Mouse (Mus musculus) liver (tissue): ENCODE measurements around the gene Ptpn11.
A peak's percentile ranks its signal among the peaks of the same experiment; 100 is the strongest.
"Not testable (repeated sequence)": the region's sequence is repeated elsewhere in the genome, so short reads cannot be mapped to it uniquely, and the experiment has no call there.

Experiments
- DNase-seq: peaks from one replicate; pipeline ENCODE4 v3.0.0-alpha.2; 2020; ENCODE audit warnings: mixed read lengths

Gene Ptpn11

DNA sequence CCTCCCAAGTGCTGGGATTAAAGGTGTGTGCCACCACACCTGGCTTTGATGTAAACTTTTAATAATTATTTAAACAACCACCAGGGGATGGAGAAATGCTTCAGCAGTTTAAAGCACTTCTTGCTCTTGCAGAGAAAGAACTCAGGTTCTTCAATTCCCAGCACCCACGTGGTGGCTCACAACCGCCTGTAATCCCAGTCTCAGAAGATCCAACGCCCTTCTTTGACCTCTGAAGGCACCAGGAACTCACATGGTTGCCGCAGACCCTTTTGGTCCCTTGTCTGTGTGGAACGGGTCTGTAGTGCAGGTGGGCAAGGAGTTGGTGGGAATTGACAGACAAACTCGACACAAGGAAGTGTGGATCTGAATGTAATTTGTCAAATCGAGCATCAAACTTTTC lies 23.5 kb upstream of the Ptpn11 start:
- DNase-seq = no peak

DNA sequence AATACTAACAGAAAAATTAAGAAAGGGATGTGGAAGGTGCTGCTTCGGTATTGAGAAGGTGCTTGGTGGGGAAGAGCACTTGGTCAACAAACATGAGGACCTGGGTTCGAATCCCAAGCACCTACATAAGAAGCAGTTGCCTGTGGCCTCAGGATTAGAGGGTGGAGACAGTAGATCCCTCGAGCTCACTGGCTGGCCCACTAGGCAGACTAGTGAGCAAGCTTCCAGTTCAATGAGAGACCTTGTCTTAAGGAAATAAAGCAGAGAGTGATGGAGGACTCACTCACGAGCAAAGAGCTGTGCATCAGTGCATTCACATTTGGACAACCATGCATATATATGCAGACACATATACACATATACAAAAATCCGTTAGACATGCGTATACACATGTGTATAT lies 20.9 kb upstream of the Ptpn11 start:
- DNase-seq = no peak

DNA sequence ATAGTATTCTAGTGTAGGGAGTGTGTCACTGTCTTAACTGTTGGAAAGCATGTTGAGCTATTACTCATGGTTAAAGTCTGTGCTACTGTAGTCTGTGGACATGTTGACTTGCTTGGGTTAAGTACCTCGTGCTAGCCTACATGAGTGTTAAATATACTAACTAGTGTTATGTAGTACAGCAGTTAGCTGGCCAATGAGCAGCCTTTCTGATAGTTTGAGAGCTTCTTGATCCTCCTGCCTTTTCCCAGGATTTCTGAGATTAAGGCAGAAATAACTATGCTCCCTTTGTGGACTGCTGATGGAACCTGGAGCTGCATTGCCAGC lies 19.4 kb upstream of the Ptpn11 start:
- DNase-seq = no peak

DNA sequence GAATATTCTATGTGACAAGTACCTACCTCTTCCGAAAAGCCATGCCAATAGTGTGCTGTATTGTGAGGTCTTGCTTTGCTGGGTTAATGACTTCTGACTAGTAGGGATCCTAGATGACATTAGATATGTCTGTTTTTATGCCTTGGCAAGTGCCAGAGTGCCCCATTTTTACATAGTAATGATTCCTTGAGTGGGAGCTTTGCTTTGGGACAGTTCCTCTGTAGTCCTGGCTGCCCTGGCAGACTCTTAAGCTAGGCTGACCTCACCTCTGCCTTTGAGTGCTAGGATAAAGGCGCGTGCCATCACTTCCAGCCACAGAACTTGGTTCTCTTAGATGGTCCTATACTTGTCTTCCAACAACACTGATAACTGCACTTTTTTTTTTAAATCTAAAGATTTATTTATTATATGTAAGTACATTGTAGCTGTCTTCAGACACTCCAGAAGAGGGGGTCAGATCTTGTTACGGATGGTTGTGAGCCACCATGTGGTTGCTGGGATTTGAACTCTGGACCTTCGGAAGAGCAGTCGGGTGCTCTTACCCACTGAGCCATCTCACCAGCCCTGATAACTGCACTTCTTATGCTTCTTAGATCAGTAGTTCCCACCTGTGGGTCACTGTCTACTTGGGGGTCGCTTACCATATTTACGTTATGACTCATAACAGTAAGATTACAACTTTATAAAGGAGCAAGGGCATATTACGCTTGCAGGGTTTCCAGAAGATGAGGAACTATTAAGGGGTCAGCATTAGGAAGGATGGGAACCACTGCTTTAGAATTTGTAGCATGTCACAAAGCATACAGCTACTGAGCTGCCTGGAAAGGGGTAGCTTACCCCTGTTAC lies 18.8 kb upstream of the Ptpn11 start:
- no peak for DNase-seq

DNA sequence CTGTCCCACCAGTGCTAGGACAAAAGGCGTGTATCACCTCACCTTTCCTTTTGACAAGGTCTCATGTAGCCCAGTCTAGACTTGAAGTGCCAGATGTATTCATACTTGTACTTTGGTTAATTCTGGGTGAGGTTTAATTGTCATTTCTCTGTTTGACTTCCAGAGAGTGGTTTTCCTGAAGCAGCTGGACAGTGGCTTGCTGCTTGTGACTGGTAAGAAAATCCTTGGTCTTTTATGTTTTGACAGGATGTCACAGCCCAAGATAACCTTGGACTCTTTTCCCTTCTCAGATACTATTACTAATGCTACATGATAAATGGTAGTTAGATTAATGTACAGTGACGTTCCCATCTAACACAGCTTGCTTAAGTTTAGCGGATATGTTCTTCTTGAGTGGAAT lies 15.8 kb upstream of the Ptpn11 start:
- no peak for DNase-seq

DNA sequence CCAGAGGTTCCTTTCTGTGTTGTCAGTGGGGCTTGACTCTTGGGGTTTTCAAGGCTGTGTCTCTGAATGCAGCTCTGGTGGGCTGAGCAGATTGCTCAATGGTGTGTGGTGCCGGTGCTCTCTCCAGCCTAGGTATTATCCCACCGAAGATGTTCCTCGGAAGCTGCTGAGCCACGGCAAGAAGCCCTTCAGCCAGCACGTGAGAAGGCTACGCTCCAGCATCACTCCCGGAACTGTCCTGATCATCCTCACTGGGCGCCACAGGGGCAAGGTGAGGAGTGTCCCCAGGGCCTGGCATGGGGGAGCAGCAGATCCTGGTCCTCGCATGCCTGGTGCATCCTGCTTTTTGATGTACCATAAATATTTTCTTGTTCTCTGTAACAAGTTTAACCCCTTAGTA lies 15.3 kb upstream of the Ptpn11 start:
- DNase-seq = no peak

DNA sequence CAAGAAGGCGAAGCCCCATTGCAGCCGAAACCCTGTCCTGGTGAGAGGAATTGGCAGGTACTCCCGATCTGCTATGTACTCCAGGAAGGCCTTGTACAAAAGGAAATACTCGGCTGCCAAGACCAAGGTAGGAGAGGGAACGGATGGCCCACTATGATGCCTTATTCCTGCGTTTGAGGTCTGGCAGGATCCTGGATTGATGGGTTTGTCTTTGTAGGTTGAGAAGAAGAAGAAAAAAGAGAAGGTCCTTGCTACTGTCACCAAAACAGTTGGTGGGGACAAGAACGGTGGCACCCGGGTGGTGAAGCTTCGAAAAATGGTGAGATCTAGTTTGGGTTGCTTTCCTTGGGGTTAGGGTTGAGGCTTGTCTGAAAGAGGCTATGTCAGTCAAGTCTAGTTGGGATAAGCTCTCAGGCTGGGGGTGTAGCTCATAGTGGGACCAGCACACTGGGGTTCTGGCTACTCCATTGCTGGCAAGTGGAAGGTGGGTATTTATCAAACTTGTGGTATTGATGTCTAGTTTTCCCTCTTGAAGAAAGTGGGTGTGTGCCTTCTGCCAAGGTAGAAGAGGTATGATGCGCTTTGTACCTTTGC lies 14.4 kb upstream of the Ptpn11 start:
- DNase-seq = not testable (repeated sequence)

DNA sequence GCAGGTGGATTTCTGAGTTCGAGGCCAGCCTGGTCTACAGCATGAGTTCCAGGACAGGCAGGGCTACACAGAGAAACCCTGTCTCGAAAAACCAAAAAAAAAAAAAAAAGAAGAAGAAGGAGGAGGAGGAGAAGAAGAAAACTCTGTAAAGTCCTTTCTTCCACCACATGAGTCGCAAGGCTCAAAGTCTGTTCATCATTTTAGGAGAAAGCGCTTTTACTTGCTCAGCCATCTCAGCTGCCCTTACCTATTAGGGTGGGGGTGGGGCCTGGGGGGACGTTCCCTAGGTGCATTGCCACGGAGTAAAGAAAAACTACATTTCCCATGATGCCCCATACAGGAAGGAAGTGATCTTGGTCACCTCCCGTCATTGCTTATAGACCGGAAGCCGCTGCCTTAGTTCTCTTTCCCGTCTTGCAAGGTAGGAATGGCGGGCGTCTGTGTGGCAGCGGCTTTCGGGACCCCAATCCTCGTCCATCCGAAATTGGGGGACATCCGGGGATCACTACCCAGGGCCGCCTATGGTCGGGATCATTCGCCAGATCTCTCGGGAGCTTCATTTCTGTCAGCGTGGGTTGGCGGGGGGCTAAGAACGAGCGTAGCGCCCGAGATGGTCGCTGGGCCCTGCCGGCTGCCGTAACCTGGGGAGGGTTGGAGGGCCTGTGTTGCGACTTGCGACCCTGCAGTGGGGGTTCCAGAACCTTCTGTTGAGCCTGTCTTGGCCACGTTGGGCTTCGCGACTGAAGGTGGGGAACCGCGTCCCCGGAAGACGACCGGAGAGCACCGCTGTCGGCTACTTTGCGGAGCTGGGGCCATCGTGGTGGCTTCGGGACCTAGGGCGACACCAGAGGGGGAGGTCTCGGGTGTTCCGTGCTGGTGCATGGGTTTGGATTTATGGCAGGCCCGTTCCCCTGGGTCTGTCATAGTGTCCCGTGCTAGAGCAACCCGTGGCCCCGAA lies 13.2 kb upstream of the Ptpn11 start, which contains the start of gene Rpl6:
Rpl6 (plus strand) TSS at position 350 of the 958 bp plus-strand sequence.
- DNase-seq = peak; percentile 82

DNA sequence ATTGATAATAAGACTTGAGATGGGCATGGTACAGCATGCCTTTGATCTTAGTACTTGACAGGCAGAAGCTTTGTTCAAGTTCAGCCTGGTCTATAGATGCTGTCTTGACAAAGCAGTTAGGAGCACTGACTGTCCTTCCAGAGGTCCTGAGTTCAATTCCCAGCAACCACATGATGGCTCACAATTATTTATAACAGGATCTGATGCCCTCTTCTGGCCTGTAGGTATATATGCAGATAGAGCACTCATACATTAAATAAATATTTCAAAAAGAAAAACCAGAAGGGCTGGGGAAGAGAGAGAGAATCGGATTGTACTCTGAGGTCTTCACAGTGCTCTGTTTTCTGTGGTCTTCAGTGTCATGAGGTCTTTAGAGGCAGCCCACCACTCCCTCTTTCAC lies 11.3 kb upstream of the Ptpn11 start:
- DNase-seq = no peak

DNA sequence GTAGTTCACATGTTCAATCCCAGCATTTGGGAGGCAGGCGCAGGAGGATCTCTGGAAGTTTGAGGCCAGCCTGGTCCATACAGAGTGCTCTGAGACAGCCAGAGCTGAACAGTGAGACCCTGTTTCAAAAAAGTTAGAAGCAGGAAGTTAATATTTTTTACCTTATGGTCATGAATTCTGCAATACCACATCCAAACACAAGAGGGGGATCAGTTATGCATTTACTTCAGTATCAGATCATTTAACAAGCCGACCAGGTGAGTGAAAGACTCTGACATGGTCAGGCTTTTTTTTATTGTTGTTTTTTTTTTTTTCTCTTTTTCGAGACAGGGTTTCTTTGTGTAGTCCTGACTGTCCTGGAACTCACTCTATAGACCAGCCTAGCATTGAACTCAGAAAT lies 10.5 kb upstream of the Ptpn11 start:
- no peak for DNase-seq

DNA sequence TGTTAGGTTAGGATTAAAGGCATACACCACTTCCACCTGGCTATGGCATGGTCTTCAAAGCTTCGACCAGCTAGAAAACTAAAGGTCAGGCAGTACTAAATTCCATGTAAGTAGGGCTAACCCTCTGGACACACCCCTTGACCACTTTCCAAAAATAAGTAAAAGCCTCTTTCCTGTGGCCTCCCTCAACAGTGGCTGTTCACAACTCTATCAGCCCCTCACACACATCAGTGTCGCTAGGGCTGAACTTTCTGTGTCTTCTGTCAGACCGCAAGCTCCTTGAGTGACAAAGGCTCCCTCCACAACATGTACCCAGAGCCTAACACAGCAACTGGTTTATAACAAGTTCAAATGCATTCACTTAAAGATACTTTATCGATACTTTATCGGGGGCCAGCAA lies 7.2 kb upstream of the Ptpn11 start:
- peak; percentile 34 for DNase-seq

DNA sequence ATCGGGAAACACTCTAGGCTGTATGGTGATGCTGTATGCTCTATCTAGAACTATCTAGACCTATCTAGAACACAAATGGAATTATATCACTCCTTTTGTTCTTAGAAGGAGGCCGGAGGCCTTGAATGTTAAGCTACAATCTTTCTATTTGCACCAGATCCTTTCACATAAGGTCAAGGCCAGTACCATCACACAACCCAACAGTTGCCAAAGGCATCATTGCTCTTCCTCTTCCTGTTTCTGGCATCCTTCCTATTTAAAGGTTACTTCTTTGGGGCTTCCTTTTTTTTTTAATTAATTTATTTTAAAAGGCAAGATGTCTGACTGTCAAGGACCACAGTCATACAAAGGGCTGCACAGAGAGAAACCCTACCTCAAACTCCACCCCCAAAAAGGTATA lies 6.1 kb upstream of the Ptpn11 start:
- no peak for DNase-seq

DNA sequence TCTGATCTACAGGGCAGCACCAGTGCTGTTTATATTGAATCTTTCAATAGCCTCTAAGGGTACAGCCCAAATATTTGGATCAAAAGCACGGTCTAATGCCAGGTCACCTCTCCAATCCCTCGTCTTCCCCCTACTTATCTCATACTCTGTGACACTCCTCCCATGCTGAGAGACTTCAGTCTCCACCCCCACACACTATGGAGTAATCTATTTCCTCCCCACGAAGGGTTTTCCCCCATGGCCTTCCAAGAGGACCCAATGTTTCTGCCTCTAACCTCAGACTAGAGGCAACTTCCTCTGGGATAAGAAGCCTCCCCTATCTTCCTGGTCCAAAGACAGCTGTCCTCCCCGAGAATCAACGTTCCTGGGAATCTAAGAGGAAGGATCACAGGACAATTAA lies 5.6 kb upstream of the Ptpn11 start:
- peak; percentile 44 for DNase-seq

DNA sequence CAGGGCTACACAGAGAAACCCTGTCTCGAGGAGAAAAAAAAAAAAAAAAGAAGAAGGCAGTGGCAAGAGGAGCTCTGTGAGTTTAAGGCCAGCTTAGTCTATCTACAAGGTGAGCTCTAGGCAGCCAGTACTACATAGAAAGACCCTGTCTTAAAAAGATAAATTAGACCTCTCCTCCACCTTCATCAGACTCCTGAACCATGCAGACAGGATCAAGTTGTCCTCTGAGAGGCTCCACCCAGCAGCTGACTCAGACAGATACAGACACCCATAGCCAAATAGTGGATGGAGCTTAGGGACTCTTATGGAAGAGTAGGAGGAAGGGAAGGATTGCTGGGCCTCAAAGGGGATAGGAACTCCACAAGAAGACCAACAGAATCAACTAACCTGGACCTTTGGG lies 3.0 kb upstream of the Ptpn11 start:
- DNase-seq = peak; percentile 39

DNA sequence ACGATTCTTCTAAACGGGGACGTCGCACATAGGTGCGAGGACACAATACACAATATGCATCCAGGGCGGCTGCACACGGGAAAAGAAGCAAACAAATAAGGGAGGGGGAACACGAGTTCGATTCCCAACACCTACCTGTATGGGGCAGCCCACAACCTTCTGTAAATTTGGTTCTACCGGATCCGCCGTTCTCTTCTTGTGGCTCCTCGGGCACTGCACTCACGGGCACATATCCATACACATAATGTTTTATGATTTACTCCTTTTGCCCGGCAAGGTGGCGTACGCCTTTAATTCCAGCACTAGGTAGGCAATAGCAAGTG lies 348 bp upstream of the Ptpn11 start:
- no peak for DNase-seq

DNA sequence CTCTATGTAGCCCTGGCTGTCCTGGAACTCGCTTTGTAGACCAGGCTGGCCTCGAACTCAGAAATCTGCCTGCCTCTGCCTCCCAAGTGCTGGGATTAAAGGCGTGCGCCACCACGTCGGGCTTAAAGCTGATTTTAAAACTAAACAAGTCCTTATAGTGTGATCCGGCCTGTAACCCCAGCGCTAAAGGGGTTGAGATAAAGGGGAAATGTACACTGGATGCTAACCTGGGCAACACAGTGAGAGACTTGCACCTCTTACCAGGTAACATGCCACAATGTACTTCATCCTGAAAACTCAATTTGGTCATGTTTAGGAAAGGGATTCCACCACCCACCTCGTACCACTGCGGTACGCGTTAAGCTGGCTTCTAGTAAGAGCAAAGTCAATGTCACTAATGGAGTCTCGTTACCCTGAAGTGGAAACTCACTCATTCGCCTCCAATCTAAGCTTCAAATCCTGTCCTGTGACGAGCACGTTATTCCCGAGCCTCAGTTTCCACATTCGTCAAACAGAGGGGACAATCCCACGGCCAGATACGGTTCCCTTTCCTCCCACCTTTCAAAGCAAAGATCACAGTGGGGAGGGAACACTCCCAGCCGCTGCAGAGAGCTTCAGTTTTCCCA lies 874 bp downstream of the Ptpn11 start:
- no peak for DNase-seq

DNA sequence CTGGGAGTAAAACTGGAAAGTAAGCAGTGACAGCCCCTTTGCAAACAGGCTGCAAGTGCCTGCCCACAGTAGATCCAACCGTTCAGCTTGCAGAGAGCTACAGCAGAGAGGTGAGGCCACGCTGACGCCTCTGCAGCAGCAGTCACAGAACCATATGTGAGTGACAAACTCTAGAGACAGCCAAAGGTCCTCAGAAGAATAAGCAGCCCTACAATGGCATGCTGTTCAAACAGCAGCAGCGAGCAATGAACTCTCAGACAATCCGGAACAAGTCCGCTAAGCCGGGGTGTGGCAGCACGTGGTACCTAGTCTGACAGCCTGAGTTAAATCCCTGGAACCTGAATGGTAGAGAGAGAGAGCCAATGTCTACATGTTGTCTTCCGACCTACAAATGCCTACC lies 2.0 kb downstream of the Ptpn11 start:
- no peak for DNase-seq

DNA sequence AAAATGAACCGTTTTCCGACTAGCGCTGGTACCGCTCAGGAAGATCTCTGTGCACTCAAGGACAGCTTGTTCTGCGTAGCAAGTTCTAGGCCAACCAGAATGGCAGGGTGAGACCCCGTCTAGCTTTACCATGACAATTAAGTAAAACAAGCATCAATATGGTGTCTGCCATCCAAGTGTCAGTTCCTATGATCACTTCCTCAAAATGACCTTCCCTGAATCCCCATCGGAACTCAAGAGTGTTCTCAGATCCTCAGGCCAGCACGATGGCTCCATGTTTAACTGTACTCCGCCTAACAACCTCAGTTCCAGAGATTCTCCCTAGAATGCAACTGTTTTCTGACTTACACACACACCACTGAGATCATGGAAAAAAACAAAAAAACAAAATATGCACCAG lies 2.9 kb downstream of the Ptpn11 start:
- DNase-seq = no peak

DNA sequence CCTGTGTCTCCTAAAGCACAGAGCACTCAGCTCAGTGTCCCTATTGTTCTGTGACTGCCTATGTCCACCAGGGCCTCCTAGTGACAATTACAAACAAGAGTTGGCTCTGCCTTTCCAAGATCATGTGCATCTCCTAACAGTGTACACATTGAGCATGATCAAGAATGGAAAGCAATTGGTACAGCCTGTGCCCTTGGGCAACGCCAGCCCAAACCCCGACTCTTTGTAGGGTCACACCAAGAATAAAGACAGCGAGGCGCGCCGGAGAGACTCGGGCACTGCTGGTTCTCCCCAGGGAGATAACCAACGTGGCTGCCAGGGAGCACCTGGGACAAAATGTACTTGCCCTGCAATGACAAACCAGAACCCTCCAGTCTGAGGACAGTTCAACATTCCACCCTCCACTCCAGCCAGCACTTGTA lies 3.6 kb downstream of the Ptpn11 start:
- no peak for DNase-seq

DNA sequence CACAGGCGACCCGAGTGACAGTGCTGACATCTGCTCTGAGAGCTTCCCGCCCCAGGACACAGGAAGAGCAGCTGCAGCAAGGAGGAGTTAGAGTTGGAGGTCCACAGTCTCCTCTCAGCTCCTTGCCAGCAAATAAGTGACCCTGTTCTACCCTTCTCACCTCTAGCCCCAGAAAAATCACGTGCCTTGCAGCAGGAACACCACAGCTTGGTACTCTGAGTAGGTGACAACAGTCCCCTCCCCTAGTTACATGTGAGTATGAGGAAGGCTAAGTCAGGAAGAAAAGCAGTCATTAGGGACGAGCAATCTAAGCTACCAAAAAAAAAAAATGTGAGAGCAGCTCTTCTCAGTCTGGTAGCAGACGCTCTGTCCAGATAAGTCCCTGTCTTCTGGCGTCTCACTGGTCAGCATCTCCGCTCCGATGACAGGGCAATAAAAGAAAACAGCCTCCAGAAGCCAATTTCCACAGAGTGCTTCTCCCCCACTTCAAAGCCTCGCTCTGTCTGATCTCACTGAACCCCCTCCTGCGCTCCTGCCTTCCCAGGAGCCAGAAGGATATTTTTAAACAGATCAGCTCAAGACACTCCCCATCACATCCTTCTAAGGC lies 6.1 kb downstream of the Ptpn11 start:
- peak; percentile 48 for DNase-seq

DNA sequence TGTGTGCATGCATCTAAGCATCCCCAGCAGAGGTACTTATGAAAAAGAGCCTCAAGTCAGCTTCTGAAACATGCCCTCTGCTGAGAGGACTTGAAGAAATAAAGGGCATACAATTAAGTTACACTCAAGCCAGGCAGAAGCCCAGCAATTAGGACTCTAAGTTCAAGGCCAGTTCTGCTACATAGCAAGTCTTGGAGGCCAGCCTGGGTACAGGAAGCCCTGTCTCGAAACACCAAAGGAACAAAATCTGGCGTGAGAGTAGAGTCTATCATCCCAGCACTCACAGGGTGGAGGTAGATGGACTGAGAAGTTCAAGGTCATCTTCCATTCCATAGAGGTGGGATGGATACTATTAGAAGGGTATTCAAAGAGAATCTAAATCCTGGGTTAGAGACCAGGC lies 6.8 kb downstream of the Ptpn11 start:
- no peak for DNase-seq

DNA sequence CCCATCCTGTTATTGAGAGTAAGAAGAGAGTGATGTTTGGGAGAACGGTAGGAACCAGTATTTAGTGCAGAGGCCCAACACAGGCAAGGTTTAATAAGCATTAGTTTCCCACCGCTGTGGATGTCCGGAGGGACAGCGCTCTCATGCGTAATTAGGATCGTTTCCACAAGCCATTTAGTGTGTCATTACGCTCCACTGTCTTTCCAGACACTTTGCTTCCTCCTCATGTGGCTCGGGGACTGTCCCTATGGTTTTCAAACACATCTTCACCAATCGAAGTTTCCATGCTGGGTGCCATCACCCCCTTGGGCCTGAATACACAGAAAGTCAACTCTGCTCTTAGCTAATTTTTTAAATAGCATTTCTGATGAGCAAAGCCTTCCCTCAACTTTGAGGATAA lies 7.9 kb downstream of the Ptpn11 start:
- no peak for DNase-seq
